Mouse (Mus musculus) megakaryocyte, embryonic 14.5 days (primary cell): ENCODE data around the gene Patl2. TPM values are rescaled to one million over a fixed set of nuclear protein-coding genes. Genes with fewer than 3 reads are reported as not detected.
"Not testable (repeated sequence)": the region's sequence is repeated elsewhere in the genome, so short reads cannot be mapped to it uniquely, and the experiment has no call there.

ENCODE experiments used
- H3K27me3 ChIP-seq: replicated peaks from 2 replicates; pipeline ENCODE3; 2012; ENCODE audit warnings: inconsistent platforms
- H3K36me3 ChIP-seq: replicated peaks from 2 replicates; pipeline ENCODE3; 2012; ENCODE audit warnings: low read length, inconsistent platforms, mixed read lengths
- H3K4me1 ChIP-seq: 2 replicates; pipeline ENCODE4 v1.6.1; 2012; ENCODE audit warnings: inconsistent platforms
- H3K4me3 ChIP-seq: replicated peaks from 2 replicates; pipeline ENCODE3; 2012; ENCODE audit warnings: moderate library complexity, mild to moderate bottlenecking, inconsistent platforms
- H3K9me3 ChIP-seq: 2 replicates; pipeline ENCODE4 v1.6.1; 2012; ENCODE audit warnings: inconsistent platforms
- FLI1 ChIP-seq: IDR thresholded peaks from 2 replicates; pipeline ENCODE4 v1.6.1; 2012; ENCODE audit warnings: low read length, inconsistent platforms, mixed read lengths
- GATA1 ChIP-seq: IDR thresholded peaks from 3 replicates; pipeline ENCODE4 v1.6.1; 2012; ENCODE audit warnings: mixed read lengths, low read length, inconsistent platforms, borderline replicate concordance
- polyA plus RNA-seq: library from polyadenylated mRNA; stranded (reverse); fragments of >175 nt; gene quantifications from 2 replicates; pipeline ENCODE4 v1.2.3, GENCODE M21; 2012; ENCODE audit warnings: low replicate concordance; ENCODE audit not compliant: insufficient read depth

Patl2 gene
- polyA plus RNA-seq, 1 experiment: not detected

DNA sequence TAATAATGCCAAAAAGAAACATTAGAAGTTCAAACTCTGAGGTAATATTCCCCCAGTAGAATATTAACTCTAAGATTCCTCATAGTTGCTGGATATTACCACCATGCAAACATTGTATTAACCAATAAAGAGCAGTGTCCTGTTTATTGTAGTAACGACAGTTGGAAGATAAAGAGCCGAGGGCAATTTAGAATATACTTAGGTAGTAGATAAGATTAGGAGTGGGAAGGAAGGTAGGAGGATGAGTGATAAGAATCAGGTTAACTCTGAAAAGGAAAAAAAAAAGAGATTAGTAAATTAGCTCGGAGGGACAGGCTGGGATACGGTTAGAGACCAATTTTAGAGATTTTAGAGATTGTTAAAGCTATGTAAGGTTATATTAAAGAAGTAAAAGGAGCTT is 35.4 kb upstream of the Patl2 start:
- Histone ChIP-seq H3K4me3 (no peak overlapping the region), H3K36me3 (no peaks in the 10 kb centered on the region), H3K4me1 (peaks cover 35% of the 10 kb centered on the region), H3K9me3 (no peaks in the 10 kb centered on the region), H3K27me3 (no peaks in the 10 kb centered on the region)
- TF ChIP-seq FLI1: no peak
- TF ChIP-seq GATA1: no peak

DNA sequence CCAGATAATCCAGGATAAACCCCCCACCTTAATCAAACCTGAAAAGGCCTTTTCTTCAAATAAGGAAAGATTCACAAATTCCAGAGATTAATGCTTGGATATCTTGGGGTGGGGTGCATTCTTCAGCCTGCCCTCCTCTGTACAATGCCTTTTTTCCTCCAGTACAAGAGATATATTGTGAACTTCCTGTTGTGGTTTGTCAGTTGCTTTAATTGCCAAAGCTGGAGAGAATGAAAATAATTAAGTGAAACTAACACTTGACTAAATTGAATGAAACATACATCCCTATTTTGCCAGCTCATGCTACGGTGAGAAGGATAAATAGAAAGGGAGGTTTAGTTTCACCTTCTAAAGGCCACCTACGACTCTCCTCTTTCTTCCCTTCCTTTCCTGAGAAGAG is 32.2 kb upstream of the Patl2 start:
- H3K9me3 ChIP-seq: no peaks in the 10 kb centered on the region
- peaks cover 24% of the 10 kb centered on the region for H3K4me1 ChIP-seq
- H3K27me3 ChIP-seq: no peaks in the 10 kb centered on the region
- TF ChIP-seq FLI1: no peak
- TF ChIP-seq GATA1: no peak
- H3K36me3 ChIP-seq: no peaks in the 10 kb centered on the region
- H3K4me3 ChIP-seq: no peak overlapping the region

GRCm38 (mm10) chr2:122217075-122217474 is 31.1 kb upstream of the Patl2 start:
- peaks cover 35% of the 10 kb centered on the region for H3K4me1 ChIP-seq
- H3K36me3 ChIP-seq, H3K27me3 ChIP-seq, H3K9me3 ChIP-seq, H3K4me3 ChIP-seq: not testable (repeated sequence)

- Histone ChIP-seq H3K4me1 (peaks cover 35% of the 10 kb centered on the region), H3K9me3 (no peaks in the 10 kb centered on the region), H3K36me3 (no peaks in the 10 kb centered on the region), H3K27me3 (no peaks in the 10 kb centered on the region), H3K4me3 (no peak overlapping the region)
- TF ChIP-seq FLI1: no peak
- TF ChIP-seq GATA1: no peak
Observed at GRCm38 (mm10) chr2:122210534-122211228, 24.7 kb upstream of the Patl2 start.

- Histone ChIP-seq H3K4me3 (peak overlapping the region; percentile 28), H3K9me3 (no peaks in the 10 kb centered on the region), H3K4me1 (peaks cover 29% of the 10 kb centered on the region), H3K36me3 (no peaks in the 10 kb centered on the region), H3K27me3 (no peaks in the 10 kb centered on the region)
- TF ChIP-seq GATA1 (no peak), FLI1 (no peak)
Observed at GRCm38 (mm10) chr2:122206440-122207107, 20.6 kb upstream of the Patl2 start.

GRCm38 (mm10) chr2:122201501-122201900 is 15.5 kb upstream of the Patl2 start:
- H3K36me3 ChIP-seq: no peaks in the 10 kb centered on the region
- H3K4me3 ChIP-seq: no peak overlapping the region
- no peaks in the 10 kb centered on the region for H3K27me3 ChIP-seq
- H3K4me1 ChIP-seq: peaks cover 28% of the 10 kb centered on the region
- TF ChIP-seq GATA1: no peak
- no peak for TF ChIP-seq FLI1
- no peaks in the 10 kb centered on the region for H3K9me3 ChIP-seq

DNA sequence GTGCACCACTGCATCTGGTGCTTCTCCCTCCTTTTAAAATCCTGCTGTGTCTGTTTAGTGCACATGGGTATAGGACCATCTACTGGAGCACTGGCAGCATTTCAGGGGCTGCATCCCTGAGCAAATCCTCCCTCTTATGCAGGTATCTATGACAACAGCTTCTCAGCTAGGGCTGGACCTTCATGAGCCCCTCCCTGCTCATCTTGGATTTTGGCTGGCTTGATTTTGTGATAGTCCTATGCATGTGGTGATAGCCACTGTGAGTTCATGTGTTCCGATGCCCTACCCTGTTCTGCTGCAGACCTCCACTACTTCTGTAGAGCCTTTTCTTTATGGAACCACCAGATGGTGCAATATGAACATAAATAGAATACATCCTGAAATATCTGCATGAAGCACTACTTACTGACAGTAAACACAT is 8.5 kb upstream of the Patl2 start:
- H3K36me3 ChIP-seq: no peaks in the 10 kb centered on the region
- peaks cover 23% of the 10 kb centered on the region for H3K4me1 ChIP-seq
- TF ChIP-seq FLI1 (no peak), GATA1 (no peak)
- no peaks in the 10 kb centered on the region for H3K27me3 ChIP-seq
- H3K4me3 ChIP-seq: no peak overlapping the region
- no peaks in the 10 kb centered on the region for H3K9me3 ChIP-seq

- Histone ChIP-seq H3K4me1 (peaks cover 23% of the 10 kb centered on the region), H3K36me3 (no peaks in the 10 kb centered on the region), H3K9me3 (no peaks in the 10 kb centered on the region), H3K4me3 (no peak overlapping the region), H3K27me3 (no peaks in the 10 kb centered on the region)
- no peak for TF ChIP-seq FLI1
- TF ChIP-seq GATA1: no peak
Observed at GRCm38 (mm10) chr2:122191849-122192248, 5.9 kb upstream of the Patl2 start.

GRCm38 (mm10) chr2:122186751-122187150 is 762 bp upstream of the Patl2 start:
- TF ChIP-seq GATA1 (no peak), FLI1 (no peak)
- Histone ChIP-seq H3K9me3 (no peaks in the 10 kb centered on the region), H3K36me3 (no peaks in the 10 kb centered on the region), H3K4me3 (no peak overlapping the region), H3K4me1 (peaks cover 20% of the 10 kb centered on the region), H3K27me3 (no peaks in the 10 kb centered on the region)

- H3K9me3 ChIP-seq: no peaks in the 10 kb centered on the region
- no peak for TF ChIP-seq FLI1
- no peak for TF ChIP-seq GATA1
- no peak overlapping the region for H3K4me3 ChIP-seq
- H3K4me1 ChIP-seq: peaks cover 17% of the 10 kb centered on the region
- H3K27me3 ChIP-seq: no peaks in the 10 kb centered on the region
- no peaks in the 10 kb centered on the region for H3K36me3 ChIP-seq
Observed at GRCm38 (mm10) chr2:122185086-122185485, 903 bp downstream of the Patl2 start.
